Mouse (Mus musculus): ENCODE data around the gene Tbc1d25.

GRCm38 (mm10) chrX:8178871-8179270 lies 2.9 kb upstream of the Tbc1d25 start:
- no peak for TF ChIP-seq HCFC1 (IDR thresholded peaks at IDR 0.05; ENCODE audit: borderline replicate concordance, insufficient read depth, low read length)
- TF ChIP-seq MAFK (IDR thresholded peaks at IDR 0.05; ENCODE audit: insufficient read depth, low read depth, low read length), result no peak
- TF ChIP-seq ZC3H11A (IDR thresholded peaks at IDR 0.05; ENCODE audit: borderline replicate concordance, low read depth, low read length), result no peak
- TF ChIP-seq CHD2 (IDR thresholded peaks at IDR 0.05; ENCODE audit: low read depth, low read length), result no peak
